Mouse (Mus musculus): Measurements from ENCODE around the gene Pde4b. TPM values are rescaled to one million over a fixed set of nuclear protein-coding genes. Genes with fewer than 3 reads are reported as not detected.

The Pde4b gene
- polyA plus RNA-seq, 1 experiment from 2014 or later, result 24.7 TPM

GRCm38 (mm10) chr4:102656494-102657036 is 569.2 kb downstream of the Pde4b start:
- Histone ChIP-seq H3K27me3 (no peaks in the 10 kb centered on the region), H3K27ac (replicated peaks) (no peak overlapping the region), H3K4me1 (no peaks in the 10 kb centered on the region), H3K4me2 (replicated peaks) (no peak overlapping the region), H3K9ac (replicated peaks) (no peak overlapping the region), H3K9me3 (no peaks in the 10 kb centered on the region), H3K36me3 (no peaks in the 10 kb centered on the region), H3K4me3 (no peak overlapping the region)
- ATAC-seq (replicated peaks), result peak; percentile 72
- 13% methylated on average over 3 of the region's 3 CpGs for WGBS

Other genes starting within 250 kb of the Pde4b start
- gene B020004J07Rik, start 243.5 kb upstream of the Pde4b start, polyA plus RNA-seq (2015; fragmentation: Nextera tagmentation; extraction: Ambion mirVana), result not detected in 2 replicates
- not detected in 2 replicates for gene C130073F10Rik, start 193.8 kb upstream of the Pde4b start, polyA plus RNA-seq (2015; fragmentation: Nextera tagmentation; extraction: Ambion mirVana)
- gene Gm12800, start 178.4 kb upstream of the Pde4b start, polyA plus RNA-seq (2015; fragmentation: Nextera tagmentation; extraction: Ambion mirVana), result not detected in 2 replicates
- not detected in 2 replicates for gene Gm12794, start 147.1 kb upstream of the Pde4b start, polyA plus RNA-seq (2015; fragmentation: Nextera tagmentation; extraction: Ambion mirVana)
- not detected in 2 replicates for gene Gm12790, start 106.5 kb upstream of the Pde4b start, polyA plus RNA-seq (2015; fragmentation: Nextera tagmentation; extraction: Ambion mirVana)
- gene Gm12789, start 100.9 kb upstream of the Pde4b start, polyA plus RNA-seq (2015; fragmentation: Nextera tagmentation; extraction: Ambion mirVana), result not detected in 2 replicates

Data from forebrain, embryonic 15.5 days (tissue).